10 mouse cellular contexts compared by ENCODE assay signal in the genomic region with DNA sequence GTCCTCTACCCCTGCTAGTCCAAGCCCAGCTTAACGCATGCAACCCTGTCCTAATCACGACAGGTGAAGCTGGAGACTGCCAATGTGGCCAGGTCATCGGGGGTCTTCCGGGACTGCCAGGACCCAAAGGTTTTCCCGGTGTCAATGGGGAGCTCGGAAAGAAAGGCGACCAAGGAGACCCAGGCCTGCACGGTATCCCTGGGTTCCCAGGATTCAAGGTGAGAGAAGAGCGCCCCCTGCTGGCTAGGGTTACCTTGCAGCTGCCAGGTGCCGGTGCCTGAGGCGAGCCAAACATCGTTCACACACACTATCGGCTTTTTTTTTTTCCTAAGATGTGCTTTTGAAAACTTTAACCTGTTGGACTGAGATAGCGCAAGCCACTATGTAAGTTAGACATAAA. TPM values are rescaled to one million over a fixed set of nuclear protein-coding genes. Genes with fewer than 3 reads are reported as not detected.
DNase-seq lines count a peak whose midpoint lies in the region; ATAC-seq and TF ChIP-seq lines count a peak whose summit lies in the region.
"Had no signal": no experiment of that assay in that cellular context is flagged by ENCODE, and none has a peak within 500 bp of the region (broad histone marks: within the 10 kb centered on the region; RNA-seq: fewer than 3 reads in every experiment).

No protein-coding gene starts in this region.

- TF ChIP-seq CTCF in ES-Bruce4 (IDR thresholded peaks at IDR 0.05; ENCODE audit: low read depth, low read length), result peak; percentile 78

- 54% methylated on average over 14 of the region's 14 CpGs for WGBS in heart, embryonic 11.5 days (ENCODE audit: insufficient replicate concordance)
- 45% methylated on average over 14 of the region's 14 CpGs for WGBS in midbrain, embryonic 15.5 days

- DNase-seq in heart, postnatal 36 days, result peak; percentile 65 to 75
- peak; percentile 33 for DNase-seq in 3134 (ENCODE audit: extremely low read depth, insufficient read length, low spot score)
- peak; percentile 18 for DNase-seq in c-Kit-positive CD71-positive TER-119-positive erythroid progenitor cells, embryonic 14.5 days (ENCODE audit: low spot score)
- peak; percentile 60 for DNase-seq in kidney, postnatal 14 days
- DNase-seq in retina, embryonic 14.5 days (ENCODE audit: low spot score), result peak; percentile 69

- H3K9me3 ChIP-seq in heart, embryonic 11.5 days (replicated peaks; ENCODE audit: control insufficient read depth, low read length), result no peaks in the 10 kb centered on the region
- H3K9me3 ChIP-seq in ES-Bruce4 (replicated peaks; ENCODE audit: control insufficient read depth, insufficient read depth, low read length, poor library complexity, severe bottlenecking), result no peaks in the 10 kb centered on the region
- no peaks in the 10 kb centered on the region for H3K9me3 ChIP-seq in midbrain, embryonic 15.5 days
- H3K9me3 ChIP-seq: limb, embryonic 12.5 days had no signal

- H3K27ac ChIP-seq in heart, embryonic 11.5 days (ENCODE audit: low read depth, low read length), result no peak overlapping the region
- no peak overlapping the region for H3K27ac ChIP-seq in ES-Bruce4 (ENCODE audit: insufficient read depth, low read length)
- H3K27ac ChIP-seq in midbrain, embryonic 15.5 days, result no peak overlapping the region
- H3K27ac ChIP-seq: limb, embryonic 12.5 days had no signal

- no peaks in the 10 kb centered on the region for H3K27me3 ChIP-seq in heart, embryonic 11.5 days (ENCODE audit: control insufficient read depth, insufficient read depth, low read length)
- no peaks in the 10 kb centered on the region for H3K27me3 ChIP-seq in ES-Bruce4 (ENCODE audit: control insufficient read depth, insufficient read depth, low read length, poor library complexity, severe bottlenecking)
- no peaks in the 10 kb centered on the region for H3K27me3 ChIP-seq in midbrain, embryonic 15.5 days (replicated peaks)
- H3K27me3 ChIP-seq: limb, embryonic 12.5 days had no signal

- peaks cover 10% of the 10 kb centered on the region for H3K4me1 ChIP-seq in heart, embryonic 11.5 days (ENCODE audit: control insufficient read depth, insufficient read depth, low read length)
- no peaks in the 10 kb centered on the region for H3K4me1 ChIP-seq in ES-Bruce4 (ENCODE audit: control insufficient read depth, insufficient read depth, low read length)
- H3K4me1 ChIP-seq in midbrain, embryonic 15.5 days, result 0 out of 2 replicates have a peak, but pooled peaks cover 5% of the 10 kb centered on the region
- H3K4me1 ChIP-seq: limb, embryonic 12.5 days had no signal

- no peak overlapping the region for H3K4me2 ChIP-seq in heart, embryonic 11.5 days
- H3K4me2 ChIP-seq in midbrain, embryonic 15.5 days, result no peak overlapping the region
- H3K4me2 ChIP-seq: limb, embryonic 12.5 days had no signal

- H3K4me3 ChIP-seq in heart, embryonic 11.5 days (ENCODE audit: low read depth, low read length), result no peak overlapping the region
- H3K4me3 ChIP-seq in ES-Bruce4 (ENCODE audit: low read depth, low read length), result no peak overlapping the region
- no peak overlapping the region for H3K4me3 ChIP-seq in midbrain, embryonic 15.5 days
- H3K4me3 ChIP-seq: erythroblast, embryonic 14.5 days; limb, embryonic 12.5 days had no signal

- TF ChIP-seq POLR2A in ES-Bruce4 (IDR thresholded peaks at IDR 0.05; ENCODE audit: insufficient read depth, low read length), result no peak

- intact Hi-C loops in heart, postnatal 36 days (cut with DNase I), result loop anchor here (2.0 kb wide), 2 partner anchors 66 to 168 kb away; no protein-coding TSS in a partner anchor

- H3K9ac ChIP-seq in heart, embryonic 11.5 days (ENCODE audit: low read depth, low read length), result no peak overlapping the region
- no peak overlapping the region for H3K9ac ChIP-seq in ES-Bruce4 (ENCODE audit: low read depth, poor library complexity, severe bottlenecking)
- no peak overlapping the region for H3K9ac ChIP-seq in midbrain, embryonic 15.5 days
- H3K9ac ChIP-seq: limb, embryonic 12.5 days had no signal

- peaks cover 18% of the 10 kb centered on the region for H3K36me3 ChIP-seq in heart, embryonic 11.5 days (ENCODE audit: control insufficient read depth, insufficient read depth, low read length)
- H3K36me3 ChIP-seq in ES-Bruce4 (ENCODE audit: control insufficient read depth, insufficient read depth, low read length, poor library complexity, severe bottlenecking), result no peaks in the 10 kb centered on the region
- no peaks in the 10 kb centered on the region for H3K36me3 ChIP-seq in midbrain, embryonic 15.5 days (replicated peaks)

- no peak for ATAC-seq in heart, embryonic 11.5 days (replicated peaks; ENCODE audit: insufficient number of reproducible peaks, low FRiP score, low TSS enrichment)
- ATAC-seq in midbrain, embryonic 15.5 days (replicated peaks), result no peak

- TF ChIP-seq EP300 in ES-Bruce4 (IDR thresholded peaks at IDR 0.05; ENCODE audit: insufficient read depth, low read depth, low read length), result no peak

RNA-seq across cellular contexts. Expression of a gene that starts 57.4 kb away (rescaled TPM):
- 10 to 100 TPM; 26.9 to 32.1 TPM for total RNA-seq in heart, postnatal 36 days (2021)
- 20.9 and 25.4 TPM in 2 replicates for polyA plus RNA-seq in heart, embryonic 11.5 days (2014; fragmentation: Nextera tagmentation; extraction: Ambion mirVana)
- polyA plus RNA-seq in ES-Bruce4 (2011; ENCODE audit: insufficient read depth, insufficient read length, low read depth, missing spikeins), result 1.4 and 1.6 TPM in 2 replicates
- 0.71 and 1.3 TPM in 2 replicates for polyA plus RNA-seq in midbrain, embryonic 15.5 days (2015; fragmentation: Nextera tagmentation; extraction: Ambion mirVana)

Comparison
In these comparisons a context has a peak if more than half of its experiments do, and no peak if none do; other contexts are left out.
1. DNase-seq: peak in every context shown above with its lines; median percentile 70 in heart, postnatal 36 days; 69 in retina, embryonic 14.5 days; 60 in kidney, postnatal 14 days; 33 in 3134; 18 in c-Kit-positive CD71-positive TER-119-positive erythroid progenitor cells, embryonic 14.5 days.